Mouse (Mus musculus) forebrain, postnatal 0 days (tissue): ENCODE results near the gene Nog. TPM values are rescaled to one million over a fixed set of nuclear protein-coding genes. Genes with fewer than 3 reads are reported as not detected.
A peak's percentile ranks its signal among the peaks of the same experiment; 100 is the strongest.

Experiments used
- ATAC-seq: fragments of 200-750 bp; cut with Nextera tagmentation; 2 replicates; pipeline ENCODE4 v1.8.0; 2017; ENCODE audit warnings: mild to moderate bottlenecking, moderate library complexity
- DNase-seq: peaks from one replicate; pipeline ENCODE4 v3.0.0-alpha.2; 2015
- H3K27ac ChIP-seq: fragments of 300-500 bp; sonication (generic); 2 replicates; pipeline ENCODE4 v1.5.1; 2014; ENCODE audit warnings: low read depth, mild to moderate bottlenecking, antibody characterized with exemption, low read length, moderate library complexity, mixed read lengths
- H3K27me3 ChIP-seq: fragments of 300-500 bp; sonication (generic); 2 replicates; pipeline ENCODE4 v1.6.1; 2014; ENCODE audit warnings: mild to moderate bottlenecking, low read length, mixed read lengths; ENCODE audit not compliant: insufficient read depth
- H3K36me3 ChIP-seq: fragments of 300-500 bp; sonication (generic); 2 replicates; pipeline ENCODE4 v1.6.1; 2014; ENCODE audit warnings: mild to moderate bottlenecking, moderate library complexity; ENCODE audit not compliant: insufficient read depth
- H3K4me1 ChIP-seq: fragments of 300-500 bp; sonication (generic); 2 replicates; pipeline ENCODE4 v1.6.1; 2014; ENCODE audit warnings: antibody characterized with exemption; ENCODE audit not compliant: insufficient read depth
- H3K4me2 ChIP-seq: fragments of 300-500 bp; sonication (generic); 2 replicates; pipeline ENCODE4 v1.6.1; 2014; ENCODE audit warnings: low read depth, mild to moderate bottlenecking, moderate library complexity
- H3K4me3 ChIP-seq: fragments of 300-500 bp; sonication (generic); 2 replicates; pipeline ENCODE4 v1.5.1; 2014; ENCODE audit warnings: low read depth, low read length, mixed read lengths
- H3K9ac ChIP-seq: fragments of 300-500 bp; sonication (generic); 2 replicates; pipeline ENCODE4 v1.6.1; 2014; ENCODE audit warnings: mild to moderate bottlenecking
- H3K9me3 ChIP-seq: fragments of 300-500 bp; sonication (generic); 2 replicates; pipeline ENCODE4 v1.6.1; 2016; ENCODE audit warnings: low read length
- CTCF ChIP-seq: sonication (generic); IDR thresholded peaks from 2 replicates; pipeline ENCODE4 v1.5.1; 2016; ENCODE audit warnings: antibody characterized with exemption, control low read depth, low read depth
- WGBS: fragments of 180-500 bp; shearing (Covaris S2); extraction: QIAGEN DNeasy Blood & Tissue Kit; methylation state at CpG from one replicate; pipeline ENCODE4 v1.1.7; 2014; 5-methylcytosine and 5-hydroxymethylcytosine counted together
- polyA plus RNA-seq: library from polyadenylated mRNA; unstranded; fragments of >200 nt; fragmentation: Nextera tagmentation; extraction: Ambion mirVana; gene quantifications from 2 replicates; pipeline ENCODE4 v1.2.1, GENCODE M21; 2015
- total RNA-seq: library from RNA; depleted of rRNA; stranded (reverse); fragments of >200 nt; gene quantifications from 2 replicates; pipeline ENCODE4 v1.2.3, GENCODE M21; 2014; rRNA removed

The Nog gene
- total RNA-seq (13.3 and 15.2 TPM in 2 replicates), polyA plus RNA-seq (5.2 TPM in 2 replicates)

- Histone ChIP-seq H3K9me3 (no peaks in the 10 kb centered on the region), H3K4me1 (0 out of 2 replicates have a peak, but pooled peaks cover 10% of the 10 kb centered on the region), H3K9ac (peak within 1 kb of the TSS; percentile 61), H3K4me3 (peak within 1 kb of the TSS; percentile 66), H3K27me3 (peaks cover 6% of the 10 kb centered on the region; the same call in 1 of the 2 replicates), H3K27ac (peak within 1 kb of the TSS; percentile 87), H3K4me2 (peak within 1 kb of the TSS; percentile 90), H3K36me3 (no peaks in the 10 kb centered on the region)
- peak; percentile 83 for DNase-seq
- TF ChIP-seq CTCF: no peak
- WGBS: 2% methylated on average over 78 of the region's 97 CpGs
- ATAC-seq: peak; percentile 62
Observed at GRCm38 (mm10) chr11:89302056-89302815, at the start of gene Nog. Gene Nog (minus strand): TSS chr11:89302332.

- ATAC-seq: no peak
- no peak overlapping the region for H3K9ac ChIP-seq
Observed at GRCm38 (mm10) chr11:89340238-89340637, 38.1 kb upstream of the Nog start.

DNA sequence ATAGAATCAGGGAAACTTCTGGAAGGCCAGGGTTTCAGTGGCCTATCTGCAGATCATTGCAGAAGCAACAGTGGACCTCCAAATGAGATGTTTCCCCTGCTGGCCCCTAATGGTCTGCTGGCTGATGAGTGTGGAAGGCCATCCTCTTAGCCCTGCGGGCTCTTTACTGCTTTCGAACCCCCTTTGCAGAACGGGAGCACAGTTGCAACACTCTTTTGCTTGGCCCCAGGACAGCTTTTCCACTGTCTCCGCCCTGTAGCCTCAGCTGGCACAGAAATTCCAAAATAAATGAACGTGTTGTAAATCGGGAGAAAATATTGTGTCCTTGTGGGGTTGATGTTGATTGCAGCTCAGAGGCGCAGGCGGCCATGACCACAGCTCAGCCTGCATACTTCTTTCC, 37.7 kb upstream of the Nog start:
- DNase-seq: no peak

More at GRCm38 (mm10) chr11:89340238-89340637, 38.1 kb upstream of the Nog start:
- Histone ChIP-seq H3K36me3 (no peaks in the 10 kb centered on the region), H3K4me2 (no peak overlapping the region), H3K27me3 (no peaks in the 10 kb centered on the region), H3K4me1 (no peaks in the 10 kb centered on the region), H3K9me3 (no peaks in the 10 kb centered on the region), H3K27ac (no peak overlapping the region), H3K4me3 (no peak overlapping the region)
- 34% methylated on average over 12 of the region's 12 CpGs for WGBS
- no peak for TF ChIP-seq CTCF
- no peak for DNase-seq

GRCm38 (mm10) chr11:89337910-89338309, 35.8 kb upstream of the Nog start:
- no peak for TF ChIP-seq CTCF
- Histone ChIP-seq H3K4me1 (no peaks in the 10 kb centered on the region), H3K4me2 (no peak overlapping the region), H3K36me3 (no peaks in the 10 kb centered on the region), H3K9ac (no peak overlapping the region), H3K4me3 (no peak overlapping the region), H3K9me3 (no peaks in the 10 kb centered on the region), H3K27me3 (no peaks in the 10 kb centered on the region), H3K27ac (no peak overlapping the region)
- ATAC-seq (no peak), DNase-seq (no peak)

More for the DNA sequence above, 37.7 kb upstream of the Nog start:
- H3K27ac ChIP-seq: no peak overlapping the region
- H3K36me3 ChIP-seq: no peaks in the 10 kb centered on the region
- H3K9ac ChIP-seq: no peak overlapping the region
- no peaks in the 10 kb centered on the region for H3K4me1 ChIP-seq
- H3K27me3 ChIP-seq: no peaks in the 10 kb centered on the region
- H3K4me2 ChIP-seq: no peak overlapping the region
- ATAC-seq: no peak
- 68% methylated on average over 8 of the region's 8 CpGs for WGBS
- H3K4me3 ChIP-seq: no peak overlapping the region
- H3K9me3 ChIP-seq: no peaks in the 10 kb centered on the region
- TF ChIP-seq CTCF: no peak

DNA sequence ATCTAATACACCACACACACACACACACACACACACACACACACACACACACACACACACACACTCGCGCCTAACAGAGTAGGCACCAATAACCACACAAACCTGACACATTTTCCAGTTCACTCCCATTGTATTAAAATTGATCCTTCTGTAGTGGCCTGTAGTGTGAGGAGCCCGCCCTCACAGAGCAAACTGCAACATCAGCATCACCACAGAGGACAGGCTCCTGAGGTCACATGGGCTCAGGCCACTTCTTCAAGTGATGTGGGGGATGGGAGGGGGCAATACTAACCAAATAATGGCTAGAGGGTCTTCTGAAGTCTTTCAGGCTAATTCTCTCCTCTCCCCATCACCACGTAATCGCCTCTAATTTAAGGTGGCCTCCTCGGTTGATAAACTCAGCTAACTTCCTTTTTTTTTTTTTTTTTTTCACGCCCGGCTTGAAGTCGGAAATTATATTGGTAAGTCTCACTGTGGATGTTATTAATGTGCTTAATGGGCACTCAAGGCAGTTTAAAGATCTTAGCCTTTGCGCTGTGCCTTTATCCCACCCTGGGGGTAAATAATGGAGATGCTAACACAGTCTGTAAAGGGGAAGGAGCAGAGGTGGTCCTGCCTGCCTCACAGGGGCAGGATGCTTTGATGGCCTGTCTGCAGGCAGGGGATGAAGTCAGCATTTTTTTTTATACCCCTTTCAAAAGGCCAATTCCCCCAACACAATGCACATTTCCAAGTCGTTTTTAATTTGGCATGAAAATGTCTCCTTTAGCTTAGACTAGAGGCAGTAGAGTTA, 25.2 kb upstream of the Nog start:
- WGBS: 36% methylated on average over 11 of the region's 11 CpGs
- H3K36me3 ChIP-seq: no peaks in the 10 kb centered on the region
- no peak for TF ChIP-seq CTCF
- no peak for ATAC-seq
- H3K9ac ChIP-seq: no peak overlapping the region
- DNase-seq: no peak
- H3K4me1 ChIP-seq: no peaks in the 10 kb centered on the region
- no peak overlapping the region for H3K27ac ChIP-seq
- H3K9me3 ChIP-seq: no peaks in the 10 kb centered on the region
- no peak overlapping the region for H3K4me2 ChIP-seq
- no peak overlapping the region for H3K4me3 ChIP-seq
- H3K27me3 ChIP-seq: no peaks in the 10 kb centered on the region

DNA sequence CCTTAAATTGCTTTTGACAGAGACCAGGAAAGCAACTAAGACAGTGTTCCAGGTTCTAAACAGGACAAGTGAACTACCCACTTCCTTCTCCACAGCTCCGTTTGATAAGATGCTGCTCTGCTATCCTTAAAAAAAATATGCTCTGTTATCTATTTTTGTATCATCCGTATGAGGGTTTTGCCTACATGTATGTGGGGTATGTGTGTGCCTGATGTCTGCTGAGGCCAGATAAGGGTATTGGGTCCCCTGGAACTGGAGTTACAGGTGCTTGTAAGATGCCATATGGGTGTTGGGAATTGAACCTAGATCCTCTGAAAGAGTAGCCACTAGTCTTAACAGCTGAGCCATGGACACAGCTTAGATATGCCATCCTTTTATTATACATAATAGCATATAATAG, 19.6 kb upstream of the Nog start:
- DNase-seq (no peak), ATAC-seq (no peak)
- no peaks in the 10 kb centered on the region for H3K27me3 ChIP-seq
- H3K27ac ChIP-seq: no peak overlapping the region
- no peaks in the 10 kb centered on the region for H3K9me3 ChIP-seq
- no peak overlapping the region for H3K4me3 ChIP-seq
- no peaks in the 10 kb centered on the region for H3K36me3 ChIP-seq
- H3K4me2 ChIP-seq: no peak overlapping the region
- 95% methylated on average over 2 of the region's 2 CpGs for WGBS
- no peak for TF ChIP-seq CTCF
- no peak overlapping the region for H3K9ac ChIP-seq
- H3K4me1 ChIP-seq: no peaks in the 10 kb centered on the region

- no peak overlapping the region for H3K4me2 ChIP-seq
- 32% methylated on average over 6 of the region's 6 CpGs for WGBS
- ATAC-seq: no peak
- TF ChIP-seq CTCF: no peak
- H3K4me3 ChIP-seq: no peak overlapping the region
- H3K36me3 ChIP-seq: no peaks in the 10 kb centered on the region
- H3K27me3 ChIP-seq: no peaks in the 10 kb centered on the region
- no peak for DNase-seq
- no peak overlapping the region for H3K27ac ChIP-seq
- H3K9ac ChIP-seq: no peak overlapping the region
- H3K4me1 ChIP-seq: no peaks in the 10 kb centered on the region
- no peaks in the 10 kb centered on the region for H3K9me3 ChIP-seq
Observed at GRCm38 (mm10) chr11:89319675-89320074, 17.5 kb upstream of the Nog start.
